Mouse (Mus musculus) kidney, adult 2 months (tissue): ENCODE results near the gene Mt1. TPM values are rescaled to one million over a fixed set of nuclear protein-coding genes. Genes with fewer than 3 reads are reported as not detected.

Experiments used
- DNase-seq: peaks from one replicate; pipeline ENCODE4 v3.0.0; 2021
- H3K27ac ChIP-seq: fragments of 200-500 bp; 2 replicates; pipeline ENCODE4 v1.5.1; 2012; ENCODE audit warnings: low read depth, low read length, control low read depth, inconsistent platforms; ENCODE audit not compliant: insufficient read depth
- H3K27me3 ChIP-seq: fragments of 200-500 bp; replicated peaks from 2 replicates; pipeline ENCODE4 v1.6.1; 2012; ENCODE audit warnings: mild to moderate bottlenecking, moderate library complexity, low read length, inconsistent platforms; ENCODE audit not compliant: control insufficient read depth, insufficient read depth
- H3K36me3 ChIP-seq: fragments of 200-500 bp; 2 replicates; pipeline ENCODE4 v1.6.1; 2012; ENCODE audit warnings: mild to moderate bottlenecking, moderate library complexity, low read length, inconsistent platforms; ENCODE audit not compliant: control insufficient read depth, insufficient read depth
- H3K4me1 ChIP-seq: fragments of 200-500 bp; 2 replicates; pipeline ENCODE4 v1.6.1; 2011; ENCODE audit warnings: low read length; ENCODE audit not compliant: control insufficient read depth, insufficient read depth
- H3K4me3 ChIP-seq: fragments of 200-500 bp; 2 replicates; pipeline ENCODE4 v1.5.1; 2011; ENCODE audit warnings: mild to moderate bottlenecking, low read depth, low read length, control low read depth; ENCODE audit not compliant: insufficient read depth
- CTCF ChIP-seq: fragments of 200-500 bp; conservative IDR thresholded peaks from 2 replicates; pipeline ENCODE4 v1.5.1; 2011; ENCODE audit warnings: low read depth, mild to moderate bottlenecking, control low read depth, low read length, moderate library complexity, mixed read lengths; ENCODE audit not compliant: insufficient read depth, insufficient read length
- POLR2A ChIP-seq: fragments of 200-500 bp; IDR thresholded peaks from one replicate; pipeline ENCODE4 v1.6.1; 2011; ENCODE audit warnings: low read depth, low read length, control low read depth
- WGBS: fragments of 180-500 bp; shearing (Covaris S2); methylation state at CpG from one replicate; pipeline ENCODE4 v1.1.7; 2018; 5-methylcytosine and 5-hydroxymethylcytosine counted together
- polyA plus RNA-seq: library from polyadenylated mRNA; depleted of rRNA; stranded (reverse); fragments of >200 nt; gene quantifications from 2 replicates; pipeline ENCODE4 v1.2.3, GENCODE M21; 2012

Mt1 gene
- polyA plus RNA-seq, 1 experiment = 906 TPM

DNA sequence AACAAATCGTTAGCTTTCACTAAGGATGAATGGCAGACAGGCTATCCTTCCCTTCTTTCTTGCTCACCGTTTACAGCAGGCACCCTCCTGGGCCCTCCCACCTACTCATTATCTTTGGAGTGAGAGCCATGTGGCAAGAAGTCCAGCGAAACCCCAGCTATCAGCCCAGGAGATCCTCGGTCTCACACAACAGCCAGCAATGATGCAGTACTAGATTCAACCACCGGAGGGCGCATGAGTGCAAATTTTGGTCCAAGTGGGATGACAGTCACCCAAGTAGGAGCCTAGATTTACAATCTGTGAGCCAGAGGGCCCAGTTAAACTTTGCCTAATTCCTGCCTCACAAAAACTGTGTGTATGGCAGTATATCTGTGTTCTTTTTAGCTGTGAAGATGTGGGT is 11.6 kb upstream of the Mt1 start:
- 2% methylated on average over 6 of the region's 6 CpGs for WGBS
- no peaks in the 10 kb centered on the region for H3K36me3 ChIP-seq
- peak; percentile 90 for DNase-seq
- H3K27me3 ChIP-seq = no peaks in the 10 kb centered on the region
- H3K27ac ChIP-seq = no peak overlapping the region
- no peaks in the 10 kb centered on the region for H3K4me1 ChIP-seq
- H3K4me3 ChIP-seq = no peak overlapping the region
- TF ChIP-seq POLR2A (no peak), CTCF (peak; percentile 96)

DNA sequence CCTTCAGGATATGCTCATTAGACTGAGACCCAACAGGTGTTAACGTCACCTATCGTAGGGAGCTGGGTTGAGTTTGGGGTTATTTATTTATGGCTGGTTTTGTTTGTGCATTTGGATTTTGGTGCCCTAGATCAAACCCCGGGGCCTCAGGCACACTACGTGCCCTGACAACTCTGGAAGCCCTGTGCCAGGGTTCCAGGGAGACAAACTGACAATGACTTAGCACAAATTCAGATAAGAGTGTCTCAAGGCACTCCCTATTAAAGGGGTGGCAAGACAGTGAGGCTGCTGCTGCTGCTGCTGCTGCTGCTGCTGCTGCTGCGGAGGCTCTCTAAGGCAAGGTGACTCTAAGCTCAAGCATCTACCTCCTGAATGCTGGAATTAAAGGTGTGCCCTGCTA is 9.3 kb upstream of the Mt1 start:
- DNase-seq = no peak
- no peak overlapping the region for H3K4me3 ChIP-seq
- H3K36me3 ChIP-seq = no peaks in the 10 kb centered on the region
- no peaks in the 10 kb centered on the region for H3K27me3 ChIP-seq
- TF ChIP-seq CTCF = no peak
- no peak for TF ChIP-seq POLR2A
- no peaks in the 10 kb centered on the region for H3K4me1 ChIP-seq
- H3K27ac ChIP-seq = no peak overlapping the region
- WGBS = 87% methylated on average over 5 of the region's 5 CpGs

DNA sequence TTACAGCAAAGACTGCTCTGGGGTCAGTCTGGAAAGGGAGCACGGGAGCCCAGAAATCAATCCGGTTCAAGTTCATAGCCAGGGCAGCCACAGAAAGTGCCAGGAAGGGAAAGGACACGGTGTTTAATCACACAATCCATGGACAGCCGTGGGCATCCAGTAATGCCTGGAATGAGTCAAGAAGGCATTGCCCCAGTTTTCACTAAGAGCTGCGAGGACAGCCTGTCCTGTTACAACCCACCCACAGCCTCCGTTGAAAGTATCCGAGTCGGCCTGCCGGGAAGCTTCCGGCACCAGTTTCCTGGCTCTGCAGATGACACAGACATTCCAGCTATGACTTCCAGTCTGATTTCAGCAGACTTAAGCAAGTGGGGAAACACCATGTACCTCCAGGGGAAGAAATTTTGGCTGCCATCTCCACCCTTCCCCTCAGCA is 7.5 kb upstream of the Mt1 start:
- Histone ChIP-seq H3K27me3 (no peaks in the 10 kb centered on the region), H3K4me1 (no peaks in the 10 kb centered on the region), H3K27ac (no peak overlapping the region), H3K36me3 (no peaks in the 10 kb centered on the region), H3K4me3 (0 out of 2 replicates have a peak overlapping the region, but pooled peaks have one; percentile 1)
- DNase-seq = peak; percentile 62
- TF ChIP-seq CTCF (no peak), POLR2A (no peak)
- 34% methylated on average over 10 of the region's 10 CpGs for WGBS

DNA sequence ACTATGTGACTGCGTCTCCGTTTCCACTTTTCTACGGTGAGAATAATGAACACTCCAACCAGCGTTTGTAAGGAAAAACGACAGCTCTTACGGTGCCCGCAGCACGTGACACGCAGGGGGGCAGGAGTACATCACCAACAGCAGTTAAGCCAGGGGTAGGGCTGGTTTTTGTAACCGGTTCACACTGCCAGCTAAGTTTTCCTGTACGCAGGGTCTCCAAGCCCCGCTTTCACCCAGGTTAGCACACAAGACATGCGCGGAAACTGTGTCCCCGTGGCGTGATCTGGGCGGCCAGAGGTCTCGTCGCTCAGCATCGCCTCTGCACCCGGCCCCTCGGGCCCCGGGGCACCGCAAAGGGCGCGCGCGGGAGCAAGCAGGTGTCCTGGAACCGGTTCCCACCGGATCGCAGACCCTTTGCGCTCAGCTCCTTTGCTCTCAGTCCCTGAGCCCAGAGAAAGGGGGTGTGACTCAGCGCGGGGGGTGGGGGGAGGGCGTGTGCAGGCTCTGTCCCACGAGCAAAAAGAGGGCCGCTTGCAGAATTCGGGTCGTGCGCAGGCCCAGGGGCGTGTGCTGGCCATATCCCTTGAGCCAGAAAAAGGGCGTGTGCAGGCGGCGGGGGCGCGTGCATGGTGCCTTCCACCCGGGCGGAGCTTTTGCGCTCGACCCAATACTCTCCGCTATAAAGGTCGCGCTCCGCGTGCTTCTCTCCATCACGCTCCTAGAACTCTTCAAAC is 6.6 kb upstream of the Mt1 start, which contains the start of gene Mt2:
Gene Mt2, plus strand, starts transcription at position 590 of the 734 bp plus-strand sequence.
- Histone ChIP-seq H3K27ac (peak within 1 kb of the TSS; percentile 34), H3K36me3 (no peaks in the 10 kb centered on the region), H3K4me1 (no peaks in the 10 kb centered on the region), H3K4me3 (peak within 1 kb of the TSS; percentile 39), H3K27me3 (no peaks in the 10 kb centered on the region)
- peak; percentile 71 for DNase-seq
- under 1% methylated on average over 56 of the region's 56 CpGs for WGBS
- TF ChIP-seq POLR2A (peak; percentile 43), CTCF (no peak)

DNA sequence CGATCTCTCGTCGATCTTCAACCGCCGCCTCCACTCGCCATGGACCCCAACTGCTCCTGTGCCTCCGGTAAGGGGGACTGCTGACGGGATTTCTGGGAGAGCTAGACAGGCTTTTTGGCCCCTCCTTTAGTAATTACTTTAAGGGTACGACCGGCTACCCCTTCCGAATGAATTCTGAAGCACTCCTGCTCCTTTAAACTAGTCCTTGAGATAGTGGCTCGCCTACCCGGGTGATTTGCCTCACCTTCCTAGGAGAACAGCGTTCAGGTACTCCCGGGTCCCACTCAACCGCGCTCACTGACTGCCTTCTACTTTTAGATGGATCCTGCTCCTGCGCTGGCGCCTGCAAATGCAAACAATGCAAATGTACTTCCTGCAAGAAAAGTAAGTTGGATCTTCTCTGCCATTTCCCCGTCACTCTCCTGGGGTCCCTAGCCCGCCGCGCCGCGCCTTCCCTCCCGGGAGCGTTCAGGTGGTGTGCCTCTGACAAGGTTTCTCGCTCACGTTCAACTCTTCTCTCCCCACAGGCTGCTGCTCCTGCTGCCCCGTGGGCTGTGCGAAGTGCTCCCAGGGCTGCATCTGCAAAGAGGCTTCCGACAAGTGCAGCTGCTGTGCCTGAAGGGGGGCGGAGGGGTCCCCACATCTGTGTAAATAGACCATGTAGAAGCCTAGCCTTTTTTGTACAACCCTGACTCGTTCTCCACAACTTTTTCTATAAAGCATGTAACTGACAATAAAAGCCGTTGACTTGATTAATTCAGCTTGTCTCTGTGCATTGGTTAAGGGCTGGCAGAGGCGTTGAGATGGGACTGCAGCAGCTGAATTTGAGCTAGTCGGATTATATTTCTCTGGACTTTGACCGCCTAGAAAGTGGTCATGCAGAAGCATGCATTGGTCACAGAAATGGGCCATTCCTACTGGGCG is 5.8 kb upstream of the Mt1 start:
- H3K27me3 ChIP-seq = no peaks in the 10 kb centered on the region
- WGBS = 5% methylated on average over 39 of the region's 39 CpGs
- H3K4me3 ChIP-seq = peak overlapping the region; percentile 39
- H3K4me1 ChIP-seq = no peaks in the 10 kb centered on the region
- TF ChIP-seq CTCF (no peak), POLR2A (no peak)
- H3K27ac ChIP-seq = peak overlapping the region; percentile 34
- no peaks in the 10 kb centered on the region for H3K36me3 ChIP-seq
- peak; percentile 16 for DNase-seq

DNA sequence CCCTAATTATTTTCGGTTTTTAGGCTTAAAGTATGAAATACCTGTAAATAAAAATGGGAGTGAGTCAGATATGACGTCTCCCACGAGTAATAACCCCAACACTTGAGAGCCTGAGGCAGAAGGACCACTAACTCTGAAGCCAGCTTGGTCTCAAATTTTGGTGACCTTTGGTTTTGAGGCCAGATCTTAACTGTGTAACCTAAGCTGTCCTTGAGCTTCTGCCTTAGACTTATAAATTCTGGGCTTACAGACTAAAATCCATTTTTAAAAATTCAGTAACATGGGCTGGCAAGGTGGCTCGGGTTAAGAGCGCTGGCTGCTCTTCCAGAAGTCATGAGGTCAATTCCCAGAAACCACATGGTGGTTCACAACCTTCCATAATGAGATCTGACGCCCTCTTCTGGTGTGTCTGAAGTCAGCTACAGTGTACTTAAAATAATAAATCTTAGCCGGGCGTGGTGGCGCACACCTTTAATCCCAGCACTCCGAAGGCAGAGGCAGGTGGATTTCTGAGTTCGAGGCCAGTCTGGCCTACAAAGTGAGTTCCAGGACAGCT is 5.0 kb upstream of the Mt1 start:
- no peaks in the 10 kb centered on the region for H3K27me3 ChIP-seq
- H3K4me1 ChIP-seq = no peaks in the 10 kb centered on the region
- no peak for TF ChIP-seq CTCF
- no peak for TF ChIP-seq POLR2A
- H3K4me3 ChIP-seq = no peak overlapping the region
- 59% methylated on average over 11 of the region's 11 CpGs for WGBS
- DNase-seq = no peak
- no peaks in the 10 kb centered on the region for H3K36me3 ChIP-seq
- no peak overlapping the region for H3K27ac ChIP-seq
